Mouse (Mus musculus) olfactory bulb, adult 2 months (tissue): ENCODE data around the gene Osbpl7.

Experiments
- CTCF ChIP-seq: fragments of 200-500 bp; IDR thresholded peaks from 2 replicates; pipeline ENCODE4 v1.5.1; 2012; ENCODE audit warnings: low read depth, mild to moderate bottlenecking, low read length, moderate library complexity; ENCODE audit not compliant: insufficient read depth
- POLR2A ChIP-seq: fragments of 200-500 bp; IDR thresholded peaks from 2 replicates; pipeline ENCODE4 v1.6.1; 2012; ENCODE audit warnings: mild to moderate bottlenecking, low read depth, low read length, moderate library complexity; ENCODE audit not compliant: insufficient read depth

GRCm38 (mm10) chr11:97084821-97085505 lies 34.5 kb downstream of the Osbpl7 start:
- no peak for TF ChIP-seq POLR2A
- TF ChIP-seq CTCF = no peak
